Mouse (Mus musculus) CH12.LX (cell line): ENCODE measurements around the gene Olfr544.

Source experiments
- BHLHE40 ChIP-seq: IDR thresholded peaks from 2 replicates; pipeline ENCODE4 v1.6.1; 2011; ENCODE audit warnings: mild to moderate bottlenecking, low read depth, low read length, improper control_type of control experiment
- CHD2 ChIP-seq: IDR thresholded peaks from 2 replicates; pipeline ENCODE4 v1.6.1; 2011; ENCODE audit warnings: low read length, improper control_type of control experiment
- CTCF ChIP-seq, 2 experiments: IDR thresholded peaks in 1 of 2; conservative IDR thresholded peaks in 1 of 2; 2 replicates each; pipeline ENCODE4 v1.5.1; 2011 to 2012; ENCODE audit warnings: low read depth in 2 of 2, low read length in 2 of 2, improper control_type of control experiment in 1 of 2, inconsistent platforms in 1 of 2, mild to moderate bottlenecking in 1 of 2, moderate library complexity in 1 of 2
- MAZ ChIP-seq: IDR thresholded peaks from 2 replicates; pipeline ENCODE4 v1.6.1; 2012; ENCODE audit warnings: low read depth, mild to moderate bottlenecking, inconsistent platforms, low read length, improper control_type of control experiment, moderate library complexity
- NRF1 ChIP-seq: IDR thresholded peaks from 2 replicates; pipeline ENCODE4 v1.6.1; 2014; ENCODE audit warnings: low read depth, mild to moderate bottlenecking, inconsistent platforms, low read length, improper control_type of control experiment, moderate library complexity
- POLR2AphosphoS2 ChIP-seq: IDR thresholded peaks from 2 replicates; pipeline ENCODE4 v1.6.1; 2011; ENCODE audit warnings: low read depth, low read length, improper control_type of control experiment
- RCOR1 ChIP-seq: conservative IDR thresholded peaks from 2 replicates; pipeline ENCODE4 v1.6.1; 2012; ENCODE audit warnings: low read depth, mild to moderate bottlenecking, inconsistent platforms, low read length, improper control_type of control experiment
- TBP ChIP-seq: conservative IDR thresholded peaks from 2 replicates; pipeline ENCODE4 v1.6.1; 2011; ENCODE audit warnings: low read depth, low read length, improper control_type of control experiment
- TCF12 ChIP-seq: IDR thresholded peaks from 2 replicates; pipeline ENCODE4 v1.6.1; 2014; ENCODE audit warnings: low read depth, mild to moderate bottlenecking, inconsistent platforms, low read length, improper control_type of control experiment
- USF1 ChIP-seq: IDR thresholded peaks from 2 replicates; pipeline ENCODE4 v1.6.1; 2014; ENCODE audit warnings: low read depth, mild to moderate bottlenecking, inconsistent platforms, low read length, improper control_type of control experiment
- ZMIZ1 ChIP-seq: IDR thresholded peaks from 2 replicates; pipeline ENCODE4 v1.6.1; 2012; ENCODE audit warnings: low read depth, mild to moderate bottlenecking, inconsistent platforms, low read length, improper control_type of control experiment
- ZNF384 ChIP-seq: IDR thresholded peaks from 2 replicates; pipeline ENCODE4 v1.6.1; 2012; ENCODE audit warnings: low read depth, low read length, improper control_type of control experiment, inconsistent platforms

- TF ChIP-seq NRF1 = no peak
- no peak for TF ChIP-seq BHLHE40
- TF ChIP-seq CTCF (conservative IDR thresholded peaks at IDR 0.05 in 1 of 2, IDR thresholded peaks at IDR 0.05 in 1 of 2; ENCODE audit: low read depth in 2 of 2, low read length in 2 of 2) = no peak
- no peak for TF ChIP-seq USF1
- TF ChIP-seq ZNF384 = peak; percentile 36; the same call in 1 of the 2 replicates
- no peak for TF ChIP-seq POLR2AphosphoS2
- TF ChIP-seq TBP = no peak
- TF ChIP-seq ZMIZ1 = no peak
- no peak for TF ChIP-seq MAZ
- no peak for TF ChIP-seq TCF12
- TF ChIP-seq RCOR1 = no peak
- TF ChIP-seq CHD2 = no peak
These were observed 45.7 kb downstream of the Olfr544 start for GRCm38 (mm10) chr7:102442432-102442831.
